Mouse (Mus musculus): ENCODE data around the gene Atp13a3. TPM values are rescaled to one million over a fixed set of nuclear protein-coding genes. Genes with fewer than 3 reads are reported as not detected.
A peak's percentile ranks its signal among the peaks of the same experiment; 100 is the strongest.
"Not testable (repeated sequence)": the region's sequence is repeated elsewhere in the genome, so short reads cannot be mapped to it uniquely, and the experiment has no call there.

The Atp13a3 gene
- polyA plus RNA-seq (2017; shearing (Covaris generic)) = 10 to 100 TPM in 1 of 2 experiments, 1 to 10 TPM in 1; 8.3 to 12.4 TPM

- no peak for ATAC-seq
These were observed at the start of gene Atp13a3 for GRCm38 (mm10) chr16:30405925-30406670. Atp13a3 (minus strand) TSS chr16:30405975.

GRCm38 (mm10) chr16:30453213-30453975 lies 47.6 kb upstream of the Atp13a3 start:
- ATAC-seq = peak; percentile 54

GRCm38 (mm10) chr16:30451174-30451573 lies 45.4 kb upstream of the Atp13a3 start:
- not testable (repeated sequence) for ATAC-seq

GRCm38 (mm10) chr16:30449017-30449416 lies 43.2 kb upstream of the Atp13a3 start:
- no peak for ATAC-seq

GRCm38 (mm10) chr16:30448169-30448568 lies 42.4 kb upstream of the Atp13a3 start:
- no peak for ATAC-seq

- no peak for ATAC-seq
These were observed 41.9 kb upstream of the Atp13a3 start for GRCm38 (mm10) chr16:30447642-30448041.

- ATAC-seq = no peak
These were observed 37.6 kb upstream of the Atp13a3 start for GRCm38 (mm10) chr16:30443411-30443810.

- ATAC-seq = no peak
These were observed 36.7 kb upstream of the Atp13a3 start for GRCm38 (mm10) chr16:30442451-30442850.

- no peak for ATAC-seq
These were observed 35.6 kb upstream of the Atp13a3 start for GRCm38 (mm10) chr16:30441409-30441808.

GRCm38 (mm10) chr16:30439841-30440240 lies 34.1 kb upstream of the Atp13a3 start:
- ATAC-seq = no peak

- ATAC-seq = no peak
These were observed 33.6 kb upstream of the Atp13a3 start for GRCm38 (mm10) chr16:30439411-30439810.

- no peak for ATAC-seq
These were observed 30.5 kb upstream of the Atp13a3 start for GRCm38 (mm10) chr16:30436276-30436675.

GRCm38 (mm10) chr16:30435393-30435792 lies 29.6 kb upstream of the Atp13a3 start:
- ATAC-seq = no peak

GRCm38 (mm10) chr16:30433148-30433547 lies 27.4 kb upstream of the Atp13a3 start:
- no peak for ATAC-seq

GRCm38 (mm10) chr16:30432111-30432510 lies 26.3 kb upstream of the Atp13a3 start:
- no peak for ATAC-seq

- no peak for ATAC-seq
These were observed 24.8 kb upstream of the Atp13a3 start for GRCm38 (mm10) chr16:30430512-30431088.

GRCm38 (mm10) chr16:30428753-30429260 lies 23.0 kb upstream of the Atp13a3 start:
- ATAC-seq = no peak

GRCm38 (mm10) chr16:30427466-30427865 lies 21.7 kb upstream of the Atp13a3 start:
- no peak for ATAC-seq

GRCm38 (mm10) chr16:30427003-30427402 lies 21.2 kb upstream of the Atp13a3 start:
- ATAC-seq = no peak

- no peak for ATAC-seq
These were observed 20.2 kb upstream of the Atp13a3 start for GRCm38 (mm10) chr16:30425980-30426379.

GRCm38 (mm10) chr16:30424053-30424452 lies 18.3 kb upstream of the Atp13a3 start:
- ATAC-seq = no peak

- no peak for ATAC-seq
These were observed 10.9 kb upstream of the Atp13a3 start for GRCm38 (mm10) chr16:30416707-30417106.

GRCm38 (mm10) chr16:30416284-30416683 lies 10.5 kb upstream of the Atp13a3 start:
- no peak for ATAC-seq
